Mouse (Mus musculus): ENCODE data around the gene Heatr6. TPM values are rescaled to one million over a fixed set of nuclear protein-coding genes. Genes with fewer than 3 reads are reported as not detected.

The Heatr6 gene
- polyA plus RNA-seq, 1 experiment: not detected

- Histone ChIP-seq H3K27ac (ENCODE audit: insufficient read depth, low read depth, low read length) (no peak overlapping the region), H3K4me3 (ENCODE audit: insufficient read depth, low read depth, low read length) (no peak overlapping the region), H3K4me1 (ENCODE audit: control insufficient read depth, insufficient read depth, low read length) (no peaks in the 10 kb centered on the region)
- WGBS: 89% methylated on average over 1 of the region's 1 CpGs
- TF ChIP-seq CTCF (IDR thresholded peaks at IDR 0.05; ENCODE audit: insufficient read depth, low read depth, low read length): no peak
- TF ChIP-seq POLR2A (IDR thresholded peaks at IDR 0.05; ENCODE audit: insufficient read depth, low read depth, low read length): no peak
Observed at GRCm38 (mm10) chr11:83731116-83731515, 22.4 kb upstream of the Heatr6 start.

- Histone ChIP-seq H3K4me1 (ENCODE audit: control insufficient read depth, insufficient read depth, low read length) (no peaks in the 10 kb centered on the region), H3K4me3 (ENCODE audit: insufficient read depth, low read depth, low read length) (no peak overlapping the region), H3K27ac (ENCODE audit: insufficient read depth, low read depth, low read length) (no peak overlapping the region)
- WGBS: 83% methylated on average over 5 of the region's 5 CpGs
- TF ChIP-seq CTCF (IDR thresholded peaks at IDR 0.05; ENCODE audit: insufficient read depth, low read depth, low read length) (no peak), POLR2A (IDR thresholded peaks at IDR 0.05; ENCODE audit: insufficient read depth, low read depth, low read length) (no peak)
Observed at GRCm38 (mm10) chr11:83733071-83733640, 20.3 kb upstream of the Heatr6 start.

- TF ChIP-seq POLR2A (IDR thresholded peaks at IDR 0.05; ENCODE audit: insufficient read depth, low read depth, low read length) (no peak), CTCF (IDR thresholded peaks at IDR 0.05; ENCODE audit: insufficient read depth, low read depth, low read length) (no peak)
- no peak overlapping the region for H3K4me3 ChIP-seq (ENCODE audit: insufficient read depth, low read depth, low read length)
- 95% methylated on average over 1 of the region's 1 CpGs for WGBS
Observed at GRCm38 (mm10) chr11:83734215-83734614, 19.3 kb upstream of the Heatr6 start.

GRCm38 (mm10) chr11:83735881-83736280, 17.6 kb upstream of the Heatr6 start:
- WGBS: 73% methylated on average over 2 of the region's 2 CpGs
- Histone ChIP-seq H3K4me3 (ENCODE audit: insufficient read depth, low read depth, low read length) (no peak overlapping the region), H3K27ac (ENCODE audit: insufficient read depth, low read depth, low read length) (no peak overlapping the region), H3K4me1 (ENCODE audit: control insufficient read depth, insufficient read depth, low read length) (no peaks in the 10 kb centered on the region)
- no peak for TF ChIP-seq CTCF (IDR thresholded peaks at IDR 0.05; ENCODE audit: insufficient read depth, low read depth, low read length)
- no peak for TF ChIP-seq POLR2A (IDR thresholded peaks at IDR 0.05; ENCODE audit: insufficient read depth, low read depth, low read length)

More at GRCm38 (mm10) chr11:83734215-83734614, 19.3 kb upstream of the Heatr6 start:
- no peak overlapping the region for H3K27ac ChIP-seq (ENCODE audit: insufficient read depth, low read depth, low read length)
- H3K4me1 ChIP-seq (ENCODE audit: control insufficient read depth, insufficient read depth, low read length): no peaks in the 10 kb centered on the region

GRCm38 (mm10) chr11:83737109-83737558, 16.4 kb upstream of the Heatr6 start:
- WGBS: 66% methylated on average over 3 of the region's 3 CpGs
- no peak overlapping the region for H3K27ac ChIP-seq (ENCODE audit: insufficient read depth, low read depth, low read length)
- no peak overlapping the region for H3K4me3 ChIP-seq (ENCODE audit: insufficient read depth, low read depth, low read length)
- no peak for TF ChIP-seq CTCF (IDR thresholded peaks at IDR 0.05; ENCODE audit: insufficient read depth, low read depth, low read length)
- no peak for TF ChIP-seq POLR2A (IDR thresholded peaks at IDR 0.05; ENCODE audit: insufficient read depth, low read depth, low read length)
- no peaks in the 10 kb centered on the region for H3K4me1 ChIP-seq (ENCODE audit: control insufficient read depth, insufficient read depth, low read length)

- H3K4me1 ChIP-seq (ENCODE audit: control insufficient read depth, insufficient read depth, low read length): no peaks in the 10 kb centered on the region
- TF ChIP-seq POLR2A (IDR thresholded peaks at IDR 0.05; ENCODE audit: insufficient read depth, low read depth, low read length) (no peak), CTCF (IDR thresholded peaks at IDR 0.05; ENCODE audit: insufficient read depth, low read depth, low read length) (no peak)
- no peak overlapping the region for H3K4me3 ChIP-seq (ENCODE audit: insufficient read depth, low read depth, low read length)
- 17% methylated on average over 5 of the region's 5 CpGs for WGBS
- H3K27ac ChIP-seq (ENCODE audit: insufficient read depth, low read depth, low read length): no peak overlapping the region
Observed at GRCm38 (mm10) chr11:83739241-83739640, 14.3 kb upstream of the Heatr6 start.

- Histone ChIP-seq H3K27ac (ENCODE audit: insufficient read depth, low read depth, low read length) (no peak overlapping the region), H3K4me1 (ENCODE audit: control insufficient read depth, insufficient read depth, low read length) (no peaks in the 10 kb centered on the region), H3K4me3 (ENCODE audit: insufficient read depth, low read depth, low read length) (no peak overlapping the region)
- no peak for TF ChIP-seq CTCF (IDR thresholded peaks at IDR 0.05; ENCODE audit: insufficient read depth, low read depth, low read length)
- TF ChIP-seq POLR2A (IDR thresholded peaks at IDR 0.05; ENCODE audit: insufficient read depth, low read depth, low read length): no peak
- 85% methylated on average over 4 of the region's 4 CpGs for WGBS
Observed at GRCm38 (mm10) chr11:83740443-83740991, 13.0 kb upstream of the Heatr6 start.

GRCm38 (mm10) chr11:83741841-83742240, 11.7 kb upstream of the Heatr6 start:
- Histone ChIP-seq H3K4me3 (ENCODE audit: insufficient read depth, low read depth, low read length) (no peak overlapping the region), H3K27ac (ENCODE audit: insufficient read depth, low read depth, low read length) (no peak overlapping the region), H3K4me1 (ENCODE audit: control insufficient read depth, insufficient read depth, low read length) (no peaks in the 10 kb centered on the region)
- TF ChIP-seq CTCF (IDR thresholded peaks at IDR 0.05; ENCODE audit: insufficient read depth, low read depth, low read length): no peak
- no peak for TF ChIP-seq POLR2A (IDR thresholded peaks at IDR 0.05; ENCODE audit: insufficient read depth, low read depth, low read length)
- 80% methylated on average over 5 of the region's 5 CpGs for WGBS

- WGBS: 70% methylated on average over 9 of the region's 9 CpGs
- no peak overlapping the region for H3K27ac ChIP-seq (ENCODE audit: insufficient read depth, low read depth, low read length)
- no peak overlapping the region for H3K4me3 ChIP-seq (ENCODE audit: insufficient read depth, low read depth, low read length)
- H3K4me1 ChIP-seq (ENCODE audit: control insufficient read depth, insufficient read depth, low read length): no peaks in the 10 kb centered on the region
- TF ChIP-seq CTCF (IDR thresholded peaks at IDR 0.05; ENCODE audit: insufficient read depth, low read depth, low read length): no peak
- TF ChIP-seq POLR2A (IDR thresholded peaks at IDR 0.05; ENCODE audit: insufficient read depth, low read depth, low read length): no peak
Observed at GRCm38 (mm10) chr11:83742731-83743355, 10.7 kb upstream of the Heatr6 start.

All from olfactory bulb, adult 2 months (tissue).